Mouse (Mus musculus) megakaryocyte, embryonic 14.5 days (primary cell): Measurements from ENCODE around the gene Gpn2.

ENCODE experiments used
- FLI1 ChIP-seq: IDR thresholded peaks from 2 replicates; pipeline ENCODE4 v1.6.1; 2012; ENCODE audit warnings: low read length, inconsistent platforms, mixed read lengths
- GATA1 ChIP-seq: IDR thresholded peaks from 3 replicates; pipeline ENCODE4 v1.6.1; 2012; ENCODE audit warnings: mixed read lengths, low read length, inconsistent platforms, borderline replicate concordance

GRCm38 (mm10) chr4:133617936-133618335, 33.8 kb downstream of the Gpn2 start:
- TF ChIP-seq GATA1 (no peak), FLI1 (no peak)
